Mouse (Mus musculus) left cerebral cortex, adult 9 months (tissue): ENCODE data around the gene Fbxl13.
"Not testable (repeated sequence)": the region's sequence is repeated elsewhere in the genome, so short reads cannot be mapped to it uniquely, and the experiment has no call there.

ENCODE experiments used
- DNase-seq, 2 experiments: peaks; one replicate each; pipeline ENCODE4 v3.0.0; 2022; ENCODE audit warnings: low spot score in 2 of 2

Fbxl13 gene

GRCm38 (mm10) chr5:21658038-21658437, 12.6 kb upstream of the Fbxl13 start:
- no peak for DNase-seq

- no peak for DNase-seq
Measured at GRCm38 (mm10) chr5:21656912-21657311, 11.5 kb upstream of the Fbxl13 start.

GRCm38 (mm10) chr5:21651885-21652612, 6.6 kb upstream of the Fbxl13 start:
- no peak for DNase-seq

GRCm38 (mm10) chr5:21650736-21651135, 5.3 kb upstream of the Fbxl13 start:
- no peak for DNase-seq

GRCm38 (mm10) chr5:21646133-21646491, 678 bp upstream of the Fbxl13 start:
- no peak for DNase-seq

GRCm38 (mm10) chr5:21644891-21645438, 469 bp downstream of the Fbxl13 start:
- DNase-seq = no peak

GRCm38 (mm10) chr5:21643606-21644005, 1.8 kb downstream of the Fbxl13 start:
- no peak for DNase-seq

- DNase-seq = peak in 1 of 2 experiments; percentile 77
Measured at GRCm38 (mm10) chr5:21640961-21641360, 4.5 kb downstream of the Fbxl13 start.

GRCm38 (mm10) chr5:21625916-21626315, 19.5 kb downstream of the Fbxl13 start:
- DNase-seq = no peak

GRCm38 (mm10) chr5:21616450-21617009, 28.9 kb downstream of the Fbxl13 start:
- DNase-seq = no peak

- DNase-seq = not testable (repeated sequence)
Measured at GRCm38 (mm10) chr5:21614299-21614698, 31.1 kb downstream of the Fbxl13 start.

- no peak for DNase-seq
Measured at GRCm38 (mm10) chr5:21610996-21611395, 34.4 kb downstream of the Fbxl13 start.

GRCm38 (mm10) chr5:21608311-21609304, 36.8 kb downstream of the Fbxl13 start:
- DNase-seq = peak; percentile 35 to 53

- DNase-seq = no peak
Measured at GRCm38 (mm10) chr5:21605936-21606335, 39.5 kb downstream of the Fbxl13 start.

GRCm38 (mm10) chr5:21599961-21600360, 45.5 kb downstream of the Fbxl13 start:
- DNase-seq = no peak

GRCm38 (mm10) chr5:21599536-21599935, 45.9 kb downstream of the Fbxl13 start:
- not testable (repeated sequence) for DNase-seq

GRCm38 (mm10) chr5:21593201-21593709, 52.2 kb downstream of the Fbxl13 start:
- no peak for DNase-seq

- no peak for DNase-seq
Measured at GRCm38 (mm10) chr5:21592106-21592505, 53.3 kb downstream of the Fbxl13 start.

- DNase-seq = no peak
Measured at GRCm38 (mm10) chr5:21588220-21588619, 57.2 kb downstream of the Fbxl13 start.

GRCm38 (mm10) chr5:21587683-21588082, 57.8 kb downstream of the Fbxl13 start:
- DNase-seq = no peak

- DNase-seq = no peak
Measured at GRCm38 (mm10) chr5:21586763-21587162, 58.7 kb downstream of the Fbxl13 start.

GRCm38 (mm10) chr5:21578136-21578535, 67.3 kb downstream of the Fbxl13 start:
- DNase-seq = no peak
